Mouse (Mus musculus): ENCODE results near the gene Inpp5d.

DNA sequence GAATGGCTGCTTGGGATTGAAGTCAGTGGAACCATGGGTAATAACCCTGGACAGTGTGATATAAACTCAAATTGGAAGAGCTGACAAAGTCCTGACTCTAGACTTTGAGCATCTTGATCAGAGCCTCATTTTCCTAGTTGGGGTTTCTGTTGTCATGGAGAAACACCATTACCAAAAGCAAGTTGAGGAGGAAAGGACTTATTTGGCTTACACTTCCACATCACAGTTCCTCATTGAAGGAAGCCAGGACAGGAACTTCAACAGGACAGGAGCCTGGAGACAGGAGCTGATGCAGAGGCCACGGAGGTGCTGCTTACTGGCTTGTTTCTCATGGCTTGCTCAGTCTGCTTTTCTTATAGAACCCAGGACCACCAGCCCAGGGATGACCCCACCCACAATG lies 31.3 kb downstream of the Inpp5d start:
- TF ChIP-seq CTCF (IDR thresholded peaks at IDR 0.05; ENCODE audit: low read depth) (no peak), EP300 (optimal IDR thresholded peaks at IDR 0.05) (no peak)
